Mouse (Mus musculus) heart, embryonic 15.5 days (tissue): Measurements from ENCODE around the gene Stpg2. TPM values are rescaled to one million over a fixed set of nuclear protein-coding genes. Genes with fewer than 3 reads are reported as not detected.
"Not testable (repeated sequence)": the region's sequence is repeated elsewhere in the genome, so short reads cannot be mapped to it uniquely, and the experiment has no call there.

ENCODE experiments used
- ATAC-seq: fragments of 200-750 bp; cut with Nextera tagmentation; replicated peaks from 2 replicates; pipeline ENCODE4 v1.8.0; 2017; ENCODE audit warnings: low read depth, moderate TSS enrichment; ENCODE audit not compliant: insufficient number of reproducible peaks, insufficient read depth, low FRiP score
- H3K27ac ChIP-seq: fragments of 300-500 bp; sonication (generic); 2 replicates; pipeline ENCODE4 v1.5.1; 2015; ENCODE audit warnings: mild to moderate bottlenecking, inconsistent platforms
- H3K27me3 ChIP-seq: fragments of 300-500 bp; sonication (generic); 2 replicates; pipeline ENCODE4 v1.6.1; 2015; ENCODE audit warnings: inconsistent platforms
- H3K36me3 ChIP-seq: fragments of 300-500 bp; sonication (generic); 2 replicates; pipeline ENCODE4 v1.6.1; 2015; ENCODE audit warnings: mild to moderate bottlenecking, inconsistent platforms
- H3K4me1 ChIP-seq: fragments of 300-500 bp; sonication (generic); replicated peaks from 2 replicates; pipeline ENCODE4 v1.6.1; 2015; ENCODE audit warnings: inconsistent platforms
- H3K4me2 ChIP-seq: fragments of 300-500 bp; sonication (generic); 2 replicates; pipeline ENCODE4 v1.6.1; 2015; ENCODE audit warnings: inconsistent platforms, mild to moderate bottlenecking, moderate library complexity
- H3K4me3 ChIP-seq: fragments of 300-500 bp; sonication (generic); 2 replicates; pipeline ENCODE4 v1.5.1; 2015; ENCODE audit warnings: mild to moderate bottlenecking, inconsistent platforms
- H3K9ac ChIP-seq: fragments of 300-500 bp; sonication (generic); 2 replicates; pipeline ENCODE4 v1.6.1; 2015; ENCODE audit warnings: mild to moderate bottlenecking, inconsistent platforms
- H3K9me3 ChIP-seq: fragments of 300-500 bp; sonication (generic); replicated peaks from 2 replicates; pipeline ENCODE4 v1.6.1; 2016; ENCODE audit warnings: inconsistent platforms
- WGBS: fragments of 180-500 bp; shearing (Covaris S2); methylation state at CpG from one replicate; pipeline ENCODE4 v1.1.7; 2015; ENCODE audit warnings: mixed read lengths; 5-methylcytosine and 5-hydroxymethylcytosine counted together
- polyA plus RNA-seq: library from polyadenylated mRNA; unstranded; fragments of >200 nt; fragmentation: Nextera tagmentation; extraction: Ambion mirVana; gene quantifications from 2 replicates; pipeline ENCODE4 v1.2.1, GENCODE M21; 2015

The Stpg2 gene
- polyA plus RNA-seq, 1 experiment from 2014 or later, result 0.08 TPM

DNA sequence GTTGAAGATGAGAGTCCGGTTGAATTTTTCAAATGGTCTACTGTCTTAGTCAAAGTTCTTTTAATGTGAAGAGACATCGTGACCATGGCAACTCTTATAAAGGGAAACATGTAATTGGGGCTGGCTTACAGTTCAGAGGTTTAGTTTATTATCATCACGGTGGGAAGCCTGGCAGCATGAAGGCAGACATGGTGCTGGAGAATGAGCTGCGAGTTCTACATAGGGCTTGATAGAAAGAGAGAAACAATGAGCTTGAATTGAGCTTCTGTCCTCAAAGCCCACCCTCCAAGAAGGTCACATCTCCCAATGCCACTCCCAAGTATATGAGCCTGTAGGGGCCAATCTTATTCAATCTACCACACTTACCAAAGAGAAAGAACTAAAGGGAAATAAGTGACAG lies 453.9 kb downstream of the Stpg2 start:
- Histone ChIP-seq H3K9me3 (no peaks in the 10 kb centered on the region), H3K36me3 (no peaks in the 10 kb centered on the region), H3K4me2 (no peak overlapping the region), H3K4me3 (no peak overlapping the region), H3K9ac (no peak overlapping the region), H3K27me3 (no peaks in the 10 kb centered on the region), H3K27ac (no peak overlapping the region), H3K4me1 (no peaks in the 10 kb centered on the region)
- 72% methylated on average over 4 of the region's 4 CpGs for WGBS
- ATAC-seq, result no peak

DNA sequence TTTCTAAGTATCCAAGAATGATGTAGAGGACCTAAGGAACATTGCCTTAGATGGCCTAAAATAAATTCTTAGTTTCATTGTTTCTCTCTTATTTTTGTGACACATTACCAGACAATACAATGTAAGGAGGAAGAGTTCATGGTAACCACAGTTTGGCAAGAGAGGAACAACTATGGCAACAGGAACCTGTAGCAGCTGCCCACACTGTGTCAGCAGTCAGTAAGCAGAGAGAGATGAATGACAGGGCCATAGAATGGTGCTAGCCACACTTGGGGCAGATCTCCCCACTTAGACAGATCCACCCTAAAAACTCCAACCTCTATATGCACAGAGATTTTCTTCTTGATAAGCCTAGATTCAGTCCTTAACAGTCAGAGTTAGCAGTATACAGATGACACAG lies 456.7 kb downstream of the Stpg2 start:
- no peak overlapping the region for H3K27ac ChIP-seq
- no peak for ATAC-seq

DNA sequence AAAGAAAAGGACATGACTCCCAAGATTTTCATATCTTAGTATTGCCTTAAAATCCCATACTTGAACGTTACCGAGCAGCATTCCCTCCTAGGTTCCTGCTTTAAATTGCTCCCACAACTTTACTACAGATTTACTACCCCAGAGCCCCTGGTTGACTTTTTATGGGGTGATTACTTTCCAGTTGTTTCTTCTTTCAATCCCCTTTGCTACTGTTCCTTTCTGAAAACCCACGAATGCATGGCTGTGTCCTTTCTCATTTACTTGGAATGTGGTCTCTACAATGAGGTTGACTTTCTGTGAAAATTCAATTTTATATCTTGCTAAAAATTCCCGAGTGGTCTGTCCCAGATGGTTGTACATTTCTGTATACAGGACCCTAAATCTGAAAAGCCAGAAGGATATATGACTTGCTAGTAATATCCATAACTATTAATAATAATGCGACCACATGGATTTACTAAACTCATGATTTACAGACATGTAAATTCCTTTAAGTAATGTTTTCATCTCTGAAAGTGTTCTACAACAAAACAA lies 458.3 kb downstream of the Stpg2 start:
- WGBS, result 76% methylated on average over 5 of the region's 5 CpGs
- no peaks in the 10 kb centered on the region for H3K36me3 ChIP-seq
- ATAC-seq, result no peak
- no peak overlapping the region for H3K4me2 ChIP-seq
- H3K4me1 ChIP-seq, result no peaks in the 10 kb centered on the region
- H3K4me3 ChIP-seq, result no peak overlapping the region
- H3K9me3 ChIP-seq, result no peaks in the 10 kb centered on the region
- no peak overlapping the region for H3K9ac ChIP-seq
- no peaks in the 10 kb centered on the region for H3K27me3 ChIP-seq
- H3K27ac ChIP-seq, result no peak overlapping the region

More for the DNA sequence above, 456.7 kb downstream of the Stpg2 start:
- no peaks in the 10 kb centered on the region for H3K9me3 ChIP-seq
- no peak overlapping the region for H3K4me2 ChIP-seq
- H3K27me3 ChIP-seq, result no peaks in the 10 kb centered on the region
- H3K4me1 ChIP-seq, result no peaks in the 10 kb centered on the region
- no peak overlapping the region for H3K9ac ChIP-seq
- no peak overlapping the region for H3K4me3 ChIP-seq
- no peaks in the 10 kb centered on the region for H3K36me3 ChIP-seq

DNA sequence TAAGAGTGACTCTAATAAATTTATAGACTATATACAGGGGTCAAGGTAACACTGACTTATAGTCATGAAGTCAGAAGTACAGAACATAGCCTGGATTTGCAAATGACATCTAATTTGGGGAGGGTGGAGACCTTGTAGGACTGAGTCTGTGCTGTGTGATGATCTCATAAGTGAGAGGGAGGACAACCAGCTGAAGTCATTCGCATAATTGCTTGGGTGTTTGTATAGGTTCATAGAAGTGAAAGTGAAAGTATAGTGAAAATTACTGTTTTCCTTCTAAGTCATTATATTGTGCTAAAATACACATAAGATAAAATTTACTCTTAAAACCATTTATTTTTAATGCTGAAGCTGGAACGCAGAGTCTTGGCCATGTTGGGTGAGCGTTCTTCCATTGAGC lies 459.6 kb downstream of the Stpg2 start:
- 93% methylated on average over 3 of the region's 3 CpGs for WGBS
- H3K9ac ChIP-seq, result no peak overlapping the region
- no peaks in the 10 kb centered on the region for H3K4me1 ChIP-seq
- H3K4me2 ChIP-seq, result no peak overlapping the region
- no peaks in the 10 kb centered on the region for H3K36me3 ChIP-seq
- H3K27me3 ChIP-seq, result no peaks in the 10 kb centered on the region
- ATAC-seq, result no peak
- no peak overlapping the region for H3K4me3 ChIP-seq
- H3K9me3 ChIP-seq, result no peaks in the 10 kb centered on the region
- no peak overlapping the region for H3K27ac ChIP-seq

DNA sequence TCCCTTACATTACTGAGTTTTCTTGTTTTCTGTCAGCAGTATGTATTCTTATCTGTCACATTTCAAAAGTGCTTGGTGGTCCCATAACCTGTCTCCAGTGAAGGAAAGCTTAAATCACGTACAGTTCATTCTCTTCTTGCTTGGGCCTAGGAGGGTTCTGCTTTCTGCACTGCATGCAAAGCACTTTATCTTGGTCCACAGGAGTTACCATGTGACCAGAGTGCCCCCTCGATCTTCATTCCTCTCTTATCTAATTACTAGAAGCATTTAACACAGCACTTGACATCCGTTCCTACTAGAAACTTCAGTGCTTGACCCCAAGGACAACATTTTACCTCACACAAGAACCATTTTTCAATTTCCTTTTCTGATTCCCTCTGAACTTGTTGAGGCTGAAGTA lies 470.7 kb downstream of the Stpg2 start:
- WGBS, result 23% methylated on average over 3 of the region's 3 CpGs
- no peaks in the 10 kb centered on the region for H3K4me1 ChIP-seq
- no peaks in the 10 kb centered on the region for H3K27me3 ChIP-seq
- H3K9me3 ChIP-seq, result no peaks in the 10 kb centered on the region
- no peak for ATAC-seq
- no peak overlapping the region for H3K4me2 ChIP-seq
- H3K4me3 ChIP-seq, result no peak overlapping the region
- no peak overlapping the region for H3K9ac ChIP-seq
- no peaks in the 10 kb centered on the region for H3K36me3 ChIP-seq
- H3K27ac ChIP-seq, result no peak overlapping the region

DNA sequence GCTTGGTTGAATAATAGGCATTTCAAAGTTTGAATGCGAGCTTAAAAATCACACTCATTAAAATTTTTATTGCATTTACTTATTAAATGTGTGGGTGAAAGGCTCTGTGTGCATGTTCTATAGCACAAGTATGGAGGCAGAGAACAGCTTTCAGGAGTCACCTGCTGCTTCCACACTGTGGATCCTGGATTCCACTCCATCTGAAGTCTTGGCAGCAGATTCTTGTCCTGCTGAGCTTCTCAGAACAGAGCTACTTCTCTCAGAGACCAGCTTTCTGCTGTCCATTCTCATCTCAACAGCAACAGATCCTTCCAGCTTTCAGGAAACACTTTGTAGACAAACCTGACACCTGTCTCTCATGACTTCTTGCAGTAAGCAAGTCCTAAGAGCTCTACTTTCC lies 471.2 kb downstream of the Stpg2 start:
- no peak overlapping the region for H3K4me2 ChIP-seq
- no peaks in the 10 kb centered on the region for H3K27me3 ChIP-seq
- no peak overlapping the region for H3K27ac ChIP-seq
- no peaks in the 10 kb centered on the region for H3K9me3 ChIP-seq
- H3K9ac ChIP-seq, result no peak overlapping the region
- H3K4me3 ChIP-seq, result no peak overlapping the region
- 93% methylated on average over 1 of the region's 1 CpGs for WGBS
- no peaks in the 10 kb centered on the region for H3K4me1 ChIP-seq
- no peak for ATAC-seq
- H3K36me3 ChIP-seq, result no peaks in the 10 kb centered on the region

DNA sequence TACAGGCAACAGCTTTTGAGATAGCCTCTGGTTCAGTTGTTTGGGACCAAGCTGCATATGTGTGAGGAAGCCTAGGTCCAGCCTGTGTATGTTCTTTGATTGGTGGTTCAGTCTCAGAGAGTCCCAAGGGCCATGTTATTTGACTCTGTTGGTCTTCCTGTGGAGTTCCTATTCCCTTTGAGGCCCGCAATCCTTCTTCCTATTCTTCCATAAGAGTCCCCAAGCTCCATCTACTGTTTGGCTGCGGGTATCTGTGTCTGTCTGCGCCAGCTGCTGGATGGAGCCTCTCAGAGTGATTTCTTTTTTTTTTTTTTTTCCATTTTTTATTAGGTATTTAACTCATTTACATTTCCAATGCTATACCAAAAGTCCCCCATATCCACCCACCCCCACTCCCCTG lies 498.7 kb downstream of the Stpg2 start:
- not testable (repeated sequence) for H3K4me3 ChIP-seq, H3K4me1 ChIP-seq, H3K27me3 ChIP-seq, H3K9ac ChIP-seq, H3K27ac ChIP-seq, H3K4me2 ChIP-seq, H3K36me3 ChIP-seq, ATAC-seq, H3K9me3 ChIP-seq
- 96% methylated on average over 3 of the region's 3 CpGs for WGBS

DNA sequence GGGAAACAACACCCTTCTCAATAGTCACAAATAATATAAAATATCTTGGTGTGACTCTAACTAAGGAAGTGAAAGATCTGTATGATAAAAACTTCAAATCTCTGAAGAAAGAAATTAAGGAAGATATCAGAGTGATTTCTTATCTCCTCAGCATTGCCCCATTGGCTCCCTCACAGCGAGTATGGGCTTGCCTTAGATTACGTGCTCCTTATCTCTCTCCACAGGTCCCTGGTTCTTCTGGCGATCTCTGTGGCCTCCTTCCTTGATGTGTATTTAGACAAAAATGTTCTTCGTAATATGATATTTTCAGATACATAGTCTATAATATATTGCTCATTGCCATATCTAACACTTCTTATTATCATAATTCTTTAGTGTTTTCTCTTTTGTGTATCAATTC lies 501.9 kb downstream of the Stpg2 start:
- not testable (repeated sequence) for H3K4me2 ChIP-seq, H3K27me3 ChIP-seq, ATAC-seq, H3K9ac ChIP-seq, H3K4me1 ChIP-seq, H3K4me3 ChIP-seq, H3K9me3 ChIP-seq, H3K36me3 ChIP-seq, H3K27ac ChIP-seq
- 70% methylated on average over 4 of the region's 4 CpGs for WGBS

DNA sequence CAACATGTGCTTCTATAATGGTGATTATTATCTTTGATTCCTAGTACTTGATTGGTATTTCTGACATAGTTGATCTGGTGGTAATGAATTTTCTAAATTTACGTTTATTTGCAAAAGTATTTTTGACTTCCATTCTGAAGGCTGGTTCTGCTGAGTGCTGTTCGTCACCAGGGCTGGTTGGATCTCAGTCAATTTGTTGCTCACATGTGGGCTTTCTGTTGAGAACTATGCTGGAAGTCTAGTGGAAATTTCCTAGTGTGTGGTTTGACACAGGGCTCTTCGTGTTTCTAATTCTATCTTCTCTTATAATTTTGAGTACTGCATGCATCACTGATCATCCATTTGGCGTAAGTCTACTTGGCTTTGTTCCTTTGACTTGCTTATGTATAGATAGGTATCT lies 504.3 kb downstream of the Stpg2 start:
- Histone ChIP-seq H3K36me3 (no peaks in the 10 kb centered on the region), H3K4me3 (no peak overlapping the region), H3K4me1 (no peaks in the 10 kb centered on the region), H3K27me3 (no peaks in the 10 kb centered on the region), H3K4me2 (no peak overlapping the region), H3K9ac (no peak overlapping the region), H3K27ac (no peak overlapping the region), H3K9me3 (no peaks in the 10 kb centered on the region)
- 80% methylated on average over 4 of the region's 4 CpGs for WGBS
- no peak for ATAC-seq

DNA sequence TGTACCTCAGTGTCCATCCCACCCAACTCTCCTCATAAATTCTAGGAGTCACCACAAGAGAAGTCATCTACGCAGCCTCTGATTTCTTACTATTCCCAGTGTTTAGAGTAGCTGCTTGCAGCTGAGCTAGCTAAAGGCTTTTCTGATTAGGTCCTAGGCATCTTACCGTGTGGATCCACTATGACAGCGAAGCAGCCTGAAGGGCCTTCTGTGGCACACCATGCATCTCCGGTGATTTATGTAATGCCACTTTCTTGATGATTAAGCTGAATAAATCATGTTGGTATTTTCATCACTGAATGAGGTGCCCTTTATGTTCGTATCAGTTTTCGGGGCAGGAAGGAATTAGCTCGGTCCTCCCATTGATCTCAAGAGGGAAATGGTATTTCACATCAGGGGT lies 523.3 kb downstream of the Stpg2 start:
- no peaks in the 10 kb centered on the region for H3K4me1 ChIP-seq
- no peak for ATAC-seq
- H3K36me3 ChIP-seq, result no peaks in the 10 kb centered on the region
- H3K4me3 ChIP-seq, result no peak overlapping the region
- H3K27ac ChIP-seq, result no peak overlapping the region
- no peaks in the 10 kb centered on the region for H3K9me3 ChIP-seq
- no peak overlapping the region for H3K9ac ChIP-seq
- WGBS, result 86% methylated on average over 7 of the region's 7 CpGs
- no peak overlapping the region for H3K4me2 ChIP-seq
- H3K27me3 ChIP-seq, result no peaks in the 10 kb centered on the region

DNA sequence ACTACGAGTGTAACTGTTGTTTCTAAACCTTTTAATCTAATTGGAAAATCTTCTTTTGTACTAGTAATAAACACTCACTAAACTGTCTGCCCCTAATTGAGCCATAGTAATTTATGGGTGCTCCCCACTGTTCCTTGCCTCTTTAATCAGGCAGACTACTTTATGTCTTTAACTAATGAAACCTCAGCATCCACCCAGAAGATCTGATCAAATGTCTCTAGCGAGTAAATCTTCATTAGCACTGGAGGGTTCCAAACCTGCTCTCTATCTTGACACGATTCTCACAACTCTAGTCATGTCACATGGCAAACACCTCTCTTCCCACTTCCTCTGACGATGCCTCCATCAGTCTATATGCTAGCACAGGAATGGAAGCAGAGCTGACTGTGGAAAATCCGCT lies 523.8 kb downstream of the Stpg2 start:
- no peak overlapping the region for H3K4me2 ChIP-seq
- 70% methylated on average over 5 of the region's 5 CpGs for WGBS
- ATAC-seq, result no peak
- H3K4me3 ChIP-seq, result no peak overlapping the region
- H3K36me3 ChIP-seq, result no peaks in the 10 kb centered on the region
- H3K4me1 ChIP-seq, result no peaks in the 10 kb centered on the region
- H3K27me3 ChIP-seq, result no peaks in the 10 kb centered on the region
- H3K9ac ChIP-seq, result no peak overlapping the region
- no peaks in the 10 kb centered on the region for H3K9me3 ChIP-seq
- H3K27ac ChIP-seq, result no peak overlapping the region

DNA sequence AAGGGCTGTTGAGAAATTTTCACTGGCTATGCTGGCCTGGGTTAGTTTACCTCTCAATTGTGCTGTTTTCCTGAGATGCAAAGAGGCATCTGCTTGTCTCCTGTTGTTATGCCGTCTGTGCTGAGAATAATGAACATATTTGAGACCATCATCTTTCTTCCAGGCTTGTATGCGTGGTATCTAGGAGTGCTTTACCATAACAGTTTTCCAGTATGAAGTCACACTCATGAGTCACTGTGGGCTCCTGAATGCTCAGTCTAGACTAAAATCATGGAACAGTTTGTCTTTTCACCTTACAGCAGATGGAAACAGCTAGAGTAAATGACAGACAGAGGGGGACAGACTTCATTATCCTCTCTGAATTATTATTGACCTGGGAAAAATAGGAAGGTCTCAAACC lies 527.7 kb downstream of the Stpg2 start:
- Histone ChIP-seq H3K27ac (no peak overlapping the region), H3K9ac (no peak overlapping the region)
- 76% methylated on average over 2 of the region's 2 CpGs for WGBS

More for the DNA sequence above, 527.7 kb downstream of the Stpg2 start:
- Histone ChIP-seq H3K9me3 (no peaks in the 10 kb centered on the region), H3K4me2 (no peak overlapping the region), H3K4me1 (no peaks in the 10 kb centered on the region), H3K27me3 (no peaks in the 10 kb centered on the region), H3K36me3 (no peaks in the 10 kb centered on the region), H3K4me3 (no peak overlapping the region)
- no peak for ATAC-seq
